ENCODE assay signal across 15 mouse cellular contexts in genomic region chr17:87879484-87880225, GRCm38 (mm10). TPM values are rescaled to one million over a fixed set of nuclear protein-coding genes. Genes with fewer than 3 reads are reported as not detected.
DNase-seq lines count a peak whose midpoint lies in the region; ATAC-seq and TF ChIP-seq lines count a peak whose summit lies in the region.
"Had no signal": no experiment of that assay in that cellular context is flagged by ENCODE, and none has a peak within 500 bp of the region (broad histone marks: within the 10 kb centered on the region; RNA-seq: fewer than 3 reads in every experiment).

No protein-coding gene starts in this region.

- H3K9me3 ChIP-seq in embryonic facial prominence, embryonic 14.5 days (ENCODE audit: control insufficient read depth, low read length) = no peaks in the 10 kb centered on the region
- H3K9me3 ChIP-seq in embryonic facial prominence, embryonic 10.5 days = no peaks in the 10 kb centered on the region
- no peaks in the 10 kb centered on the region for H3K9me3 ChIP-seq in liver, postnatal 0 days (ENCODE audit: low read length)
- H3K9me3 ChIP-seq in liver, embryonic 12.5 days (replicated peaks) = no peaks in the 10 kb centered on the region
- H3K9me3 ChIP-seq in forebrain, embryonic 15.5 days = no peaks in the 10 kb centered on the region
- no peaks in the 10 kb centered on the region for H3K9me3 ChIP-seq in neural tube, embryonic 13.5 days
- H3K9me3 ChIP-seq: embryonic facial prominence, embryonic 15.5 days; heart, embryonic 15.5 days; intestine, embryonic 15.5 days; liver, embryonic 13.5 days had no signal

- DNase-seq in embryonic facial prominence, embryonic 14.5 days (ENCODE audit: low spot score) = peak; percentile 27
- DNase-seq in embryonic facial prominence, embryonic 10.5 days (ENCODE audit: low spot score) = no peak
- DNase-seq in liver, postnatal 0 days = peak; percentile 13
- DNase-seq in natural killer cell, adult 2 months (ENCODE audit: low spot score in 2 of 2) = no peak
- no peak for DNase-seq in urinary bladder, postnatal 36 days (ENCODE audit: low spot score in 2 of 2)
- DNase-seq: B cell, adult 2 months; gastrocnemius, postnatal 10 days; liver, embryonic 13.5 days had no signal

- no peaks in the 10 kb centered on the region for H3K36me3 ChIP-seq in embryonic facial prominence, embryonic 14.5 days (ENCODE audit: control insufficient read depth, insufficient read depth, low read length)
- no peaks in the 10 kb centered on the region for H3K36me3 ChIP-seq in embryonic facial prominence, embryonic 10.5 days (replicated peaks)
- H3K36me3 ChIP-seq in liver, postnatal 0 days (replicated peaks; ENCODE audit: insufficient read depth, low read length) = no peaks in the 10 kb centered on the region
- no peaks in the 10 kb centered on the region for H3K36me3 ChIP-seq in liver, embryonic 12.5 days
- H3K36me3 ChIP-seq in forebrain, embryonic 15.5 days = no peaks in the 10 kb centered on the region
- H3K36me3 ChIP-seq in neural tube, embryonic 13.5 days = no peaks in the 10 kb centered on the region
- H3K36me3 ChIP-seq: embryonic facial prominence, embryonic 15.5 days; heart, embryonic 15.5 days; intestine, embryonic 15.5 days; liver, embryonic 13.5 days had no signal

- TF ChIP-seq CTCF in liver, postnatal 0 days (IDR thresholded peaks at IDR 0.05; ENCODE audit: low read depth) = no peak

- no peak overlapping the region for H3K4me2 ChIP-seq in embryonic facial prominence, embryonic 14.5 days (ENCODE audit: low read depth, low read length)
- no peak overlapping the region for H3K4me2 ChIP-seq in liver, postnatal 0 days (ENCODE audit: low read depth, low read length)
- no peak overlapping the region for H3K4me2 ChIP-seq in liver, embryonic 12.5 days
- no peak overlapping the region for H3K4me2 ChIP-seq in forebrain, embryonic 15.5 days (replicated peaks)
- H3K4me2 ChIP-seq in neural tube, embryonic 13.5 days = no peak overlapping the region
- H3K4me2 ChIP-seq: embryonic facial prominence, embryonic 15.5 days; heart, embryonic 15.5 days; intestine, embryonic 15.5 days; liver, embryonic 13.5 days had no signal

- H3K27me3 ChIP-seq in embryonic facial prominence, embryonic 14.5 days (replicated peaks; ENCODE audit: control insufficient read depth, insufficient read depth, low read length) = no peaks in the 10 kb centered on the region
- H3K27me3 ChIP-seq in embryonic facial prominence, embryonic 10.5 days (replicated peaks; ENCODE audit: low read depth, poor library complexity, severe bottlenecking) = peaks cover 16% of the 10 kb centered on the region
- no peaks in the 10 kb centered on the region for H3K27me3 ChIP-seq in liver, postnatal 0 days (ENCODE audit: insufficient read depth, low read length)
- H3K27me3 ChIP-seq in liver, embryonic 12.5 days (replicated peaks) = no peaks in the 10 kb centered on the region
- no peaks in the 10 kb centered on the region for H3K27me3 ChIP-seq in forebrain, embryonic 15.5 days
- peaks cover 6% of the 10 kb centered on the region; the same call in 1 of the 2 replicates for H3K27me3 ChIP-seq in neural tube, embryonic 13.5 days
- H3K27me3 ChIP-seq: embryonic facial prominence, embryonic 15.5 days; heart, embryonic 15.5 days; intestine, embryonic 15.5 days; liver, embryonic 13.5 days had no signal

- H3K9ac ChIP-seq in embryonic facial prominence, embryonic 14.5 days (ENCODE audit: low read depth, low read length) = no peak overlapping the region
- H3K9ac ChIP-seq in liver, postnatal 0 days (replicated peaks) = no peak overlapping the region
- no peak overlapping the region for H3K9ac ChIP-seq in liver, embryonic 12.5 days
- no peak overlapping the region for H3K9ac ChIP-seq in forebrain, embryonic 15.5 days (replicated peaks)
- H3K9ac ChIP-seq in neural tube, embryonic 13.5 days = no peak overlapping the region
- H3K9ac ChIP-seq: embryonic facial prominence, embryonic 15.5 days; heart, embryonic 15.5 days; intestine, embryonic 15.5 days; liver, embryonic 13.5 days had no signal

- no peak for ATAC-seq in embryonic facial prominence, embryonic 14.5 days (ENCODE audit: low read depth)
- ATAC-seq in liver, postnatal 0 days = no peak
- no peak for ATAC-seq in liver, embryonic 12.5 days
- ATAC-seq in forebrain, embryonic 15.5 days (replicated peaks) = peak; percentile 21; the same call in 1 of the 2 replicates
- ATAC-seq in neural tube, embryonic 13.5 days (ENCODE audit: low read depth) = 0 out of 2 replicates have a peak, but pooled peaks have one; percentile 6
- ATAC-seq: intestine, embryonic 15.5 days had no signal

- peaks cover 3% of the 10 kb centered on the region; the same call in 1 of the 2 replicates for H3K4me1 ChIP-seq in embryonic facial prominence, embryonic 14.5 days (ENCODE audit: control insufficient read depth, insufficient read depth, low read length)
- H3K4me1 ChIP-seq in embryonic facial prominence, embryonic 10.5 days = peaks cover 23% of the 10 kb centered on the region
- H3K4me1 ChIP-seq in liver, postnatal 0 days (ENCODE audit: insufficient read depth) = no peaks in the 10 kb centered on the region
- no peaks in the 10 kb centered on the region for H3K4me1 ChIP-seq in liver, embryonic 12.5 days
- H3K4me1 ChIP-seq in forebrain, embryonic 15.5 days = peaks cover 19% of the 10 kb centered on the region
- H3K4me1 ChIP-seq in neural tube, embryonic 13.5 days (replicated peaks) = peaks cover 38% of the 10 kb centered on the region
- H3K4me1 ChIP-seq: intestine, embryonic 15.5 days; liver, embryonic 13.5 days had no signal

- no peak overlapping the region for H3K27ac ChIP-seq in embryonic facial prominence, embryonic 14.5 days (replicated peaks; ENCODE audit: low read depth, low read length)
- no peak overlapping the region for H3K27ac ChIP-seq in embryonic facial prominence, embryonic 10.5 days (replicated peaks)
- H3K27ac ChIP-seq in liver, postnatal 0 days (ENCODE audit: low read depth) = no peak overlapping the region
- no peak overlapping the region for H3K27ac ChIP-seq in liver, embryonic 12.5 days
- H3K27ac ChIP-seq in forebrain, embryonic 15.5 days (replicated peaks) = no peak overlapping the region
- H3K27ac ChIP-seq in neural tube, embryonic 13.5 days (replicated peaks) = no peak overlapping the region
- H3K27ac ChIP-seq: embryonic facial prominence, embryonic 15.5 days; heart, embryonic 15.5 days; intestine, embryonic 15.5 days; liver, embryonic 13.5 days had no signal

- no peak for TF ChIP-seq EP300 in liver, postnatal 0 days (IDR thresholded peaks at IDR 0.05; ENCODE audit: low read depth)

- WGBS in embryonic facial prominence, embryonic 14.5 days = 37% methylated on average over 9 of the region's 9 CpGs
- 67% methylated on average over 9 of the region's 9 CpGs for WGBS in embryonic facial prominence, embryonic 10.5 days
- 70% methylated on average over 9 of the region's 9 CpGs for WGBS in liver, postnatal 0 days (ENCODE audit: insufficient replicate concordance)
- 60% methylated on average over 9 of the region's 9 CpGs for WGBS in liver, embryonic 12.5 days (ENCODE audit: insufficient replicate concordance)
- WGBS in forebrain, embryonic 15.5 days = 18% methylated on average over 9 of the region's 9 CpGs
- 33% methylated on average over 9 of the region's 9 CpGs for WGBS in neural tube, embryonic 13.5 days

- H3K4me3 ChIP-seq in embryonic facial prominence, embryonic 14.5 days (ENCODE audit: low read depth, low read length) = no peak overlapping the region
- no peak overlapping the region for H3K4me3 ChIP-seq in embryonic facial prominence, embryonic 10.5 days
- no peak overlapping the region for H3K4me3 ChIP-seq in liver, postnatal 0 days (ENCODE audit: low read depth, low read length)
- no peak overlapping the region for H3K4me3 ChIP-seq in liver, embryonic 12.5 days
- no peak overlapping the region for H3K4me3 ChIP-seq in forebrain, embryonic 15.5 days
- H3K4me3 ChIP-seq in neural tube, embryonic 13.5 days = no peak overlapping the region
- H3K4me3 ChIP-seq: embryonic facial prominence, embryonic 15.5 days; heart, embryonic 15.5 days; intestine, embryonic 15.5 days; liver, embryonic 13.5 days had no signal

RNA-seq across cellular contexts. Expression of gene Rpl36-ps4, which starts 41.1 kb away (rescaled TPM):
- not detected in 2 replicates for polyA plus RNA-seq in embryonic facial prominence, embryonic 14.5 days (2014; fragmentation: Nextera tagmentation; extraction: Ambion mirVana)
- not detected in 2 replicates for polyA plus RNA-seq in embryonic facial prominence, embryonic 10.5 days (2016; fragmentation: Nextera tagmentation; extraction: Ambion mirVana)
- polyA plus RNA-seq in liver, postnatal 0 days (2015; fragmentation: Nextera tagmentation; extraction: Ambion mirVana) = not detected in 2 replicates
- not detected in 2 replicates for polyA plus RNA-seq in liver, embryonic 12.5 days (2016; fragmentation: Nextera tagmentation; extraction: Ambion mirVana)
- not detected in 2 replicates for polyA plus RNA-seq in forebrain, embryonic 15.5 days (2015; fragmentation: Nextera tagmentation; extraction: Ambion mirVana)
- polyA plus RNA-seq in neural tube, embryonic 13.5 days (2015; fragmentation: Nextera tagmentation; extraction: Ambion mirVana) = not detected in 2 replicates
- polyA plus RNA-seq: embryonic facial prominence, embryonic 15.5 days; heart, embryonic 15.5 days; intestine, embryonic 15.5 days; liver, embryonic 13.5 days; small intestine, adult 2 months had no signal

Comparison
In these comparisons a context has a peak if more than half of its experiments do, and no peak if none do; other contexts are left out.
1. DNase-seq: peak in embryonic facial prominence, embryonic 14.5 days (single experiment) and liver, postnatal 0 days (single experiment); none in embryonic facial prominence, embryonic 10.5 days (single experiment), natural killer cell, adult 2 months (0 of 2) and urinary bladder, postnatal 36 days (0 of 2).
2. ATAC-seq: peak in forebrain, embryonic 15.5 days (single experiment) and neural tube, embryonic 13.5 days (single experiment); none in embryonic facial prominence, embryonic 14.5 days (single experiment), liver, postnatal 0 days (single experiment) and liver, embryonic 12.5 days (single experiment).